Mouse (Mus musculus): ENCODE data around the gene Mri1. TPM values are rescaled to one million over a fixed set of nuclear protein-coding genes. Genes with fewer than 3 reads are reported as not detected.
"Not testable (repeated sequence)": the region's sequence is repeated elsewhere in the genome, so short reads cannot be mapped to it uniquely, and the experiment has no call there.

Gene Mri1
- polyA plus RNA-seq, 2 experiments, result 17.2 to 27.1 TPM

- Histone ChIP-seq H3K27ac (no peak overlapping the region), H3K36me3 (replicated peaks; ENCODE audit: control insufficient read depth, insufficient read depth, low read depth) (no peaks in the 10 kb centered on the region), H3K9ac (replicated peaks) (no peak overlapping the region), H3K4me3 (ENCODE audit: insufficient read depth in 1 of 2, low read depth in 2 of 2, low read length in 2 of 2) (no peak overlapping the region), H3K27me3 (ENCODE audit: control insufficient read depth, insufficient read depth, low read length) (no peaks in the 10 kb centered on the region), H3K4me1 (replicated peaks; ENCODE audit: control insufficient read depth in 2 of 2, insufficient read depth in 2 of 2, low read length in 1 of 2) (no peaks in the 10 kb centered on the region), H3K9me3 (ENCODE audit: control insufficient read depth, low read length) (no peaks in the 10 kb centered on the region), H3K4me2 (ENCODE audit: low read depth) (no peak overlapping the region)
- 49% methylated on average over 2 of the region's 2 CpGs for WGBS (ENCODE audit: insufficient replicate concordance)
- ATAC-seq (ENCODE audit: insufficient read depth) (no peak), DNase-seq (ENCODE audit: low read depth in 3 of 3, low spot score in 3 of 3) (no peak)
- TF ChIP-seq EP300 (IDR thresholded peaks at IDR 0.05; ENCODE audit: low read depth) (no peak), CTCF (IDR thresholded peaks at IDR 0.05; ENCODE audit: low read depth) (peak; percentile 45)
These were observed 31.8 kb upstream of the Mri1 start for GRCm38 (mm10) chr8:84288892-84289291.

- 16% methylated on average over 4 of the region's 5 CpGs for WGBS (ENCODE audit: insufficient replicate concordance)
- H3K9me3 ChIP-seq (ENCODE audit: control insufficient read depth, low read length); H3K36me3 ChIP-seq (replicated peaks; ENCODE audit: control insufficient read depth, insufficient read depth, low read depth); H3K4me3 ChIP-seq (ENCODE audit: insufficient read depth in 1 of 2, low read depth in 2 of 2, low read length in 2 of 2); H3K4me2 ChIP-seq (ENCODE audit: low read depth); ATAC-seq (ENCODE audit: insufficient read depth); H3K27me3 ChIP-seq (ENCODE audit: control insufficient read depth, insufficient read depth, low read length); H3K4me1 ChIP-seq (replicated peaks; ENCODE audit: control insufficient read depth in 2 of 2, insufficient read depth in 2 of 2, low read length in 1 of 2); H3K9ac ChIP-seq (replicated peaks); H3K27ac ChIP-seq: not testable (repeated sequence)
- TF ChIP-seq CTCF (IDR thresholded peaks at IDR 0.05; ENCODE audit: low read depth), result peak; percentile 67
- DNase-seq (ENCODE audit: low read depth in 3 of 3, low spot score in 3 of 3), result peak in 2 of 3 experiments; percentile 13 to 17
These were observed 28.5 kb upstream of the Mri1 start for GRCm38 (mm10) chr8:84285665-84286064.

GRCm38 (mm10) chr8:84284608-84285063, 27.5 kb upstream of the Mri1 start:
- Histone ChIP-seq H3K36me3 (replicated peaks; ENCODE audit: control insufficient read depth, insufficient read depth, low read depth) (no peaks in the 10 kb centered on the region), H3K4me3 (ENCODE audit: insufficient read depth in 1 of 2, low read depth in 2 of 2, low read length in 2 of 2) (no peak overlapping the region), H3K4me2 (ENCODE audit: low read depth) (no peak overlapping the region), H3K27ac (no peak overlapping the region), H3K9ac (replicated peaks) (no peak overlapping the region), H3K9me3 (ENCODE audit: control insufficient read depth, low read length) (no peaks in the 10 kb centered on the region), H3K4me1 (replicated peaks; ENCODE audit: control insufficient read depth in 2 of 2, insufficient read depth in 2 of 2, low read length in 1 of 2) (no peaks in the 10 kb centered on the region), H3K27me3 (ENCODE audit: control insufficient read depth, insufficient read depth, low read length) (no peaks in the 10 kb centered on the region)
- no peak for TF ChIP-seq CTCF (IDR thresholded peaks at IDR 0.05; ENCODE audit: low read depth)
- no peak for ATAC-seq (ENCODE audit: insufficient read depth)
- WGBS (ENCODE audit: insufficient replicate concordance), result 33% methylated on average over 9 of the region's 9 CpGs
- DNase-seq (ENCODE audit: low read depth in 3 of 3, low spot score in 3 of 3), result no peak

GRCm38 (mm10) chr8:84280777-84281176, 23.7 kb upstream of the Mri1 start:
- no peaks in the 10 kb centered on the region for H3K9me3 ChIP-seq (ENCODE audit: control insufficient read depth, low read length)
- no peak for TF ChIP-seq CTCF (IDR thresholded peaks at IDR 0.05; ENCODE audit: low read depth)
- TF ChIP-seq EP300 (IDR thresholded peaks at IDR 0.05; ENCODE audit: low read depth), result no peak
- 42% methylated on average over 10 of the region's 10 CpGs for WGBS (ENCODE audit: insufficient replicate concordance)

DNA sequence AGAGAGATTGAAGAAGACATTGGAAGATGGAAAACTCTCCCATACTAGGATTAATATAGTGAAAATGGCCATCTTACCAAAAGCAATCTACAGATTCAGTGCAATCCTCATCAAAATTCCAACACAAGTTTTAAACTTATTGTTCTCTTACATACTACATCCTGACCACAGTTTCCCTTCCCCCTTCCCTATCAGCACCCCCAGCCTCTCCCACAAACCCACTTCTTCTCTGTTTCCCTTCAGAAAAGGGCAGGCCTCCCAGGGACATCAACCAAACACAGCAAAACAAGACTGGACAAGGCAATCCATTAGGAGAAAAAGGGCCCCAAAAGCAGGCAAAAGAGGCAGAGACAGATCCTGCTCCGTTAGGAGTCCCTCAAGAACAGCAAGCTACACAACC, 19.3 kb upstream of the Mri1 start:
- H3K4me2 ChIP-seq (ENCODE audit: low read depth), result no peak overlapping the region
- TF ChIP-seq EP300 (IDR thresholded peaks at IDR 0.05; ENCODE audit: low read depth), result no peak
- no peak for TF ChIP-seq CTCF (IDR thresholded peaks at IDR 0.05; ENCODE audit: low read depth)
- WGBS (ENCODE audit: insufficient replicate concordance), result 21% methylated on average over 1 of the region's 1 CpGs
- H3K36me3 ChIP-seq (replicated peaks; ENCODE audit: control insufficient read depth, insufficient read depth, low read depth), result no peaks in the 10 kb centered on the region
- no peak overlapping the region for H3K9ac ChIP-seq (replicated peaks)
- no peak for DNase-seq (ENCODE audit: low read depth in 3 of 3, low spot score in 3 of 3)
- no peak for ATAC-seq (ENCODE audit: insufficient read depth)
- H3K4me1 ChIP-seq (replicated peaks; ENCODE audit: control insufficient read depth in 2 of 2, insufficient read depth in 2 of 2, low read length in 1 of 2), result peaks cover 0 to 3% of the 10 kb centered on the region in 2 experiments; a peak in 1 of 4 replicates
- no peaks in the 10 kb centered on the region for H3K27me3 ChIP-seq (ENCODE audit: control insufficient read depth, insufficient read depth, low read length)
- H3K4me3 ChIP-seq (ENCODE audit: insufficient read depth in 1 of 2, low read depth in 2 of 2, low read length in 2 of 2), result no peak overlapping the region
- no peak overlapping the region for H3K27ac ChIP-seq
- no peaks in the 10 kb centered on the region for H3K9me3 ChIP-seq (ENCODE audit: control insufficient read depth, low read length)

More at GRCm38 (mm10) chr8:84280777-84281176, 23.7 kb upstream of the Mri1 start:
- no peak for ATAC-seq (ENCODE audit: insufficient read depth)
- H3K27me3 ChIP-seq (ENCODE audit: control insufficient read depth, insufficient read depth, low read length), result no peaks in the 10 kb centered on the region
- H3K9ac ChIP-seq (replicated peaks), result no peak overlapping the region
- H3K27ac ChIP-seq, result no peak overlapping the region
- peaks cover 0 to 3% of the 10 kb centered on the region in 2 experiments; a peak in 1 of 4 replicates for H3K4me1 ChIP-seq (replicated peaks; ENCODE audit: control insufficient read depth in 2 of 2, insufficient read depth in 2 of 2, low read length in 1 of 2)
- no peaks in the 10 kb centered on the region for H3K36me3 ChIP-seq (replicated peaks; ENCODE audit: control insufficient read depth, insufficient read depth, low read depth)
- no peak for DNase-seq (ENCODE audit: low read depth in 3 of 3, low spot score in 3 of 3)
- H3K4me3 ChIP-seq (ENCODE audit: insufficient read depth in 1 of 2, low read depth in 2 of 2, low read length in 2 of 2), result no peak overlapping the region
- no peak overlapping the region for H3K4me2 ChIP-seq (ENCODE audit: low read depth)
